Mouse (Mus musculus) kidney, adult 10 weeks (tissue): Measurements from ENCODE around the gene Otog. TPM values are rescaled to one million over a fixed set of nuclear protein-coding genes. Genes with fewer than 3 reads are reported as not detected.

ENCODE experiments used
- polyA plus RNA-seq: library from polyadenylated mRNA; stranded (reverse); fragments of 350-450 nt; fragmentation: Illumina TruSeq; extraction: RNeasy Lipid Tissue Mini Kit (QIAGEN cat#74804); gene quantifications from one replicate; pipeline ENCODE4 v1.2.3, GENCODE M21; 2014; ENCODE audit warnings: low read depth, low replicate concordance

Gene Otog
- not detected for polyA plus RNA-seq

GRCm38 (mm10) chr7:46240696-46241095 is at the start of gene Otog:
Gene Otog, plus strand, starts transcription at chr7:46240987.

GRCm38 (mm10) chr7:46238346-46238745 is 2.4 kb upstream of the Otog start, which contains the start of gene Ush1c:
Gene Ush1c, minus strand, starts transcription at chr7:46238503.

Other genes with a start within 250 kb of the Otog start
- gene Abcc6, start 210.7 kb upstream of the Otog start, polyA plus RNA-seq = not detected
- 3.2 TPM for gene Nomo1, start 207.3 kb upstream of the Otog start, polyA plus RNA-seq
- not detected for gene Kcnj11, start 140.2 kb upstream of the Otog start, polyA plus RNA-seq
- not detected for gene Abcc8, start 61.0 kb upstream of the Otog start, polyA plus RNA-seq
- gene Ush1c, start 2.5 kb upstream of the Otog start, polyA plus RNA-seq = 2.9 TPM
- not detected for gene Myod1, start 135.5 kb downstream of the Otog start, polyA plus RNA-seq
- not detected for gene Kcnc1, start 155.5 kb downstream of the Otog start, polyA plus RNA-seq